Mouse (Mus musculus): ENCODE data around the gene Fam169b. TPM values are rescaled to one million over a fixed set of nuclear protein-coding genes. Genes with fewer than 3 reads are reported as not detected.
"Not testable (repeated sequence)": the region's sequence is repeated elsewhere in the genome, so short reads cannot be mapped to it uniquely, and the experiment has no call there.

Gene Fam169b
- polyA plus RNA-seq, 1 experiment from 2014 or later = 2.4 TPM

GRCm38 (mm10) chr7:68283133-68283520 is 9.5 kb downstream of the Fam169b start:
- WGBS = 82% methylated on average over 4 of the region's 4 CpGs
- H3K36me3 ChIP-seq (ENCODE audit: control insufficient read depth, insufficient read depth, low read length); H3K27ac ChIP-seq (replicated peaks; ENCODE audit: low read depth, low read length); H3K9ac ChIP-seq (ENCODE audit: low read depth, low read length); H3K4me3 ChIP-seq (ENCODE audit: low read depth, low read length); ATAC-seq (ENCODE audit: low read depth); DNase-seq (ENCODE audit: low spot score); H3K4me2 ChIP-seq (ENCODE audit: low read depth, low read length); H3K9me3 ChIP-seq (ENCODE audit: control insufficient read depth, low read length); H3K27me3 ChIP-seq (replicated peaks; ENCODE audit: control insufficient read depth, insufficient read depth, low read length): not testable (repeated sequence)
- peaks cover 20% of the 10 kb centered on the region for H3K4me1 ChIP-seq (ENCODE audit: control insufficient read depth, insufficient read depth, low read length)

- no peak for ATAC-seq (ENCODE audit: low read depth)
- WGBS = 88% methylated on average over 7 of the region's 7 CpGs
- no peaks in the 10 kb centered on the region for H3K9me3 ChIP-seq (ENCODE audit: control insufficient read depth, low read length)
Observed at GRCm38 (mm10) chr7:68283776-68284175, 10.1 kb downstream of the Fam169b start.

GRCm38 (mm10) chr7:68285851-68286298 is 12.2 kb downstream of the Fam169b start:
- Histone ChIP-seq H3K36me3 (ENCODE audit: control insufficient read depth, insufficient read depth, low read length) (no peaks in the 10 kb centered on the region), H3K4me3 (ENCODE audit: low read depth, low read length) (no peak overlapping the region), H3K9ac (ENCODE audit: low read depth, low read length) (no peak overlapping the region), H3K9me3 (ENCODE audit: control insufficient read depth, low read length) (no peaks in the 10 kb centered on the region), H3K4me2 (ENCODE audit: low read depth, low read length) (no peak overlapping the region), H3K27me3 (replicated peaks; ENCODE audit: control insufficient read depth, insufficient read depth, low read length) (no peaks in the 10 kb centered on the region), H3K27ac (replicated peaks; ENCODE audit: low read depth, low read length) (peak overlapping the region; percentile 23; the same call in 1 of the 2 replicates), H3K4me1 (ENCODE audit: control insufficient read depth, insufficient read depth, low read length) (peaks cover 10% of the 10 kb centered on the region)
- peak; percentile 73 for ATAC-seq (ENCODE audit: low read depth)
- 14% methylated on average over 8 of the region's 8 CpGs for WGBS
- DNase-seq (ENCODE audit: low spot score) = peak; percentile 78

More at GRCm38 (mm10) chr7:68283776-68284175, 10.1 kb downstream of the Fam169b start:
- no peak overlapping the region for H3K4me2 ChIP-seq (ENCODE audit: low read depth, low read length)
- no peak overlapping the region for H3K4me3 ChIP-seq (ENCODE audit: low read depth, low read length)
- peaks cover 14% of the 10 kb centered on the region for H3K4me1 ChIP-seq (ENCODE audit: control insufficient read depth, insufficient read depth, low read length)
- H3K27ac ChIP-seq (replicated peaks; ENCODE audit: low read depth, low read length) = no peak overlapping the region
- no peaks in the 10 kb centered on the region for H3K36me3 ChIP-seq (ENCODE audit: control insufficient read depth, insufficient read depth, low read length)
- no peak overlapping the region for H3K9ac ChIP-seq (ENCODE audit: low read depth, low read length)
- no peaks in the 10 kb centered on the region for H3K27me3 ChIP-seq (replicated peaks; ENCODE audit: control insufficient read depth, insufficient read depth, low read length)
- no peak for DNase-seq (ENCODE audit: low spot score)

GRCm38 (mm10) chr7:68286526-68287481 is 13.2 kb downstream of the Fam169b start:
- Histone ChIP-seq H3K4me1 (ENCODE audit: control insufficient read depth, insufficient read depth, low read length) (peaks cover 10% of the 10 kb centered on the region), H3K4me3 (ENCODE audit: low read depth, low read length) (no peak overlapping the region), H3K9me3 (ENCODE audit: control insufficient read depth, low read length) (no peaks in the 10 kb centered on the region), H3K4me2 (ENCODE audit: low read depth, low read length) (no peak overlapping the region), H3K27ac (replicated peaks; ENCODE audit: low read depth, low read length) (peak overlapping the region; percentile 23; the same call in 1 of the 2 replicates), H3K9ac (ENCODE audit: low read depth, low read length) (no peak overlapping the region), H3K27me3 (replicated peaks; ENCODE audit: control insufficient read depth, insufficient read depth, low read length) (no peaks in the 10 kb centered on the region), H3K36me3 (ENCODE audit: control insufficient read depth, insufficient read depth, low read length) (no peaks in the 10 kb centered on the region)
- 92% methylated on average over 24 of the region's 24 CpGs for WGBS
- no peak for ATAC-seq (ENCODE audit: low read depth)
- DNase-seq (ENCODE audit: low spot score) = no peak

- no peaks in the 10 kb centered on the region for H3K27me3 ChIP-seq (replicated peaks; ENCODE audit: control insufficient read depth, insufficient read depth, low read length)
- H3K36me3 ChIP-seq (ENCODE audit: control insufficient read depth, insufficient read depth, low read length) = no peaks in the 10 kb centered on the region
- H3K4me2 ChIP-seq (ENCODE audit: low read depth, low read length) = no peak overlapping the region
- ATAC-seq (ENCODE audit: low read depth) (no peak), DNase-seq (ENCODE audit: low spot score) (peak; percentile 22)
- no peak overlapping the region for H3K4me3 ChIP-seq (ENCODE audit: low read depth, low read length)
- no peak overlapping the region for H3K9ac ChIP-seq (ENCODE audit: low read depth, low read length)
- no peak overlapping the region for H3K27ac ChIP-seq (replicated peaks; ENCODE audit: low read depth, low read length)
- WGBS = 77% methylated on average over 2 of the region's 2 CpGs
- H3K4me1 ChIP-seq (ENCODE audit: control insufficient read depth, insufficient read depth, low read length) = peaks cover 10% of the 10 kb centered on the region
- no peaks in the 10 kb centered on the region for H3K9me3 ChIP-seq (ENCODE audit: control insufficient read depth, low read length)
Observed at GRCm38 (mm10) chr7:68287582-68287981, 13.9 kb downstream of the Fam169b start.

- H3K4me3 ChIP-seq (ENCODE audit: low read depth, low read length); H3K9ac ChIP-seq (ENCODE audit: low read depth, low read length); H3K27ac ChIP-seq (replicated peaks; ENCODE audit: low read depth, low read length); DNase-seq (ENCODE audit: low spot score); ATAC-seq (ENCODE audit: low read depth); H3K27me3 ChIP-seq (replicated peaks; ENCODE audit: control insufficient read depth, insufficient read depth, low read length); H3K36me3 ChIP-seq (ENCODE audit: control insufficient read depth, insufficient read depth, low read length); H3K4me2 ChIP-seq (ENCODE audit: low read depth, low read length); H3K4me1 ChIP-seq (ENCODE audit: control insufficient read depth, insufficient read depth, low read length); H3K9me3 ChIP-seq (ENCODE audit: control insufficient read depth, low read length): not testable (repeated sequence)
- 85% methylated on average over 4 of the region's 4 CpGs for WGBS
Observed at GRCm38 (mm10) chr7:68288000-68288399, 14.4 kb downstream of the Fam169b start.

GRCm38 (mm10) chr7:68289081-68289480 is 15.4 kb downstream of the Fam169b start:
- no peaks in the 10 kb centered on the region for H3K36me3 ChIP-seq (ENCODE audit: control insufficient read depth, insufficient read depth, low read length)
- H3K9ac ChIP-seq (ENCODE audit: low read depth, low read length) = no peak overlapping the region
- H3K4me2 ChIP-seq (ENCODE audit: low read depth, low read length) = no peak overlapping the region
- peaks cover 6% of the 10 kb centered on the region for H3K4me1 ChIP-seq (ENCODE audit: control insufficient read depth, insufficient read depth, low read length)
- DNase-seq (ENCODE audit: low spot score) (no peak), ATAC-seq (ENCODE audit: low read depth) (no peak)
- no peak overlapping the region for H3K4me3 ChIP-seq (ENCODE audit: low read depth, low read length)
- no peaks in the 10 kb centered on the region for H3K27me3 ChIP-seq (replicated peaks; ENCODE audit: control insufficient read depth, insufficient read depth, low read length)
- no peak overlapping the region for H3K27ac ChIP-seq (replicated peaks; ENCODE audit: low read depth, low read length)
- H3K9me3 ChIP-seq (ENCODE audit: control insufficient read depth, low read length) = no peaks in the 10 kb centered on the region
- WGBS = 90% methylated on average over 8 of the region's 8 CpGs

- no peak overlapping the region for H3K27ac ChIP-seq (replicated peaks; ENCODE audit: low read depth, low read length)
- 44% methylated on average over 1 of the region's 1 CpGs for WGBS
- no peaks in the 10 kb centered on the region for H3K9me3 ChIP-seq (ENCODE audit: control insufficient read depth, low read length)
- DNase-seq (ENCODE audit: low spot score) (no peak), ATAC-seq (ENCODE audit: low read depth) (no peak)
- no peaks in the 10 kb centered on the region for H3K36me3 ChIP-seq (ENCODE audit: control insufficient read depth, insufficient read depth, low read length)
- no peak overlapping the region for H3K4me3 ChIP-seq (ENCODE audit: low read depth, low read length)
- peaks cover 4% of the 10 kb centered on the region; the same call in 1 of the 2 replicates for H3K4me1 ChIP-seq (ENCODE audit: control insufficient read depth, insufficient read depth, low read length)
- no peak overlapping the region for H3K4me2 ChIP-seq (ENCODE audit: low read depth, low read length)
- no peak overlapping the region for H3K9ac ChIP-seq (ENCODE audit: low read depth, low read length)
- H3K27me3 ChIP-seq (replicated peaks; ENCODE audit: control insufficient read depth, insufficient read depth, low read length) = no peaks in the 10 kb centered on the region
Observed at GRCm38 (mm10) chr7:68291603-68292002, 18.0 kb downstream of the Fam169b start.

Measured in embryonic facial prominence, embryonic 14.5 days (tissue).